Mouse (Mus musculus) thymus, adult 2 months (tissue): ENCODE measurements at regions not wholly inside any gene's neighbourhood (a gene's known extent, or its start where the extent isn't known, plus 50 kb on each side); places are given as distances from the start of the nearest gene placed in this dataset.

Experiments
- CTCF ChIP-seq: fragments of 200-500 bp; IDR thresholded peaks from 2 replicates; pipeline ENCODE4 v1.5.1; 2012; ENCODE audit warnings: mild to moderate bottlenecking, control low read depth, low read length, moderate library complexity, borderline replicate concordance; ENCODE audit not compliant: control insufficient read depth, poor library complexity, insufficient read depth; ENCODE audit errors: extremely low read depth
- POLR2A ChIP-seq: fragments of 200-500 bp; IDR thresholded peaks from 2 replicates; pipeline ENCODE4 v1.6.1; 2012; ENCODE audit warnings: mild to moderate bottlenecking, low read length, control low read depth, moderate library complexity; ENCODE audit not compliant: control insufficient read depth, poor library complexity, insufficient read depth; ENCODE audit errors: extremely low read depth

GRCm38 (mm10) chr14:60505066-60505465, 128.7 kb upstream of the Spata13 start:
- no peak for TF ChIP-seq POLR2A
- no peak for TF ChIP-seq CTCF
